Mouse (Mus musculus) megakaryocyte, embryonic 14.5 days (primary cell): ENCODE measurements at regions not wholly inside any gene's neighbourhood (a gene's known extent, or its start where the extent isn't known, plus 50 kb on each side); places are given as distances from the start of the nearest gene placed in this dataset.

Experiments
- FLI1 ChIP-seq: IDR thresholded peaks from 2 replicates; pipeline ENCODE4 v1.6.1; 2012; ENCODE audit warnings: low read length, inconsistent platforms, mixed read lengths
- GATA1 ChIP-seq: IDR thresholded peaks from 3 replicates; pipeline ENCODE4 v1.6.1; 2012; ENCODE audit warnings: mixed read lengths, low read length, inconsistent platforms, borderline replicate concordance

DNA sequence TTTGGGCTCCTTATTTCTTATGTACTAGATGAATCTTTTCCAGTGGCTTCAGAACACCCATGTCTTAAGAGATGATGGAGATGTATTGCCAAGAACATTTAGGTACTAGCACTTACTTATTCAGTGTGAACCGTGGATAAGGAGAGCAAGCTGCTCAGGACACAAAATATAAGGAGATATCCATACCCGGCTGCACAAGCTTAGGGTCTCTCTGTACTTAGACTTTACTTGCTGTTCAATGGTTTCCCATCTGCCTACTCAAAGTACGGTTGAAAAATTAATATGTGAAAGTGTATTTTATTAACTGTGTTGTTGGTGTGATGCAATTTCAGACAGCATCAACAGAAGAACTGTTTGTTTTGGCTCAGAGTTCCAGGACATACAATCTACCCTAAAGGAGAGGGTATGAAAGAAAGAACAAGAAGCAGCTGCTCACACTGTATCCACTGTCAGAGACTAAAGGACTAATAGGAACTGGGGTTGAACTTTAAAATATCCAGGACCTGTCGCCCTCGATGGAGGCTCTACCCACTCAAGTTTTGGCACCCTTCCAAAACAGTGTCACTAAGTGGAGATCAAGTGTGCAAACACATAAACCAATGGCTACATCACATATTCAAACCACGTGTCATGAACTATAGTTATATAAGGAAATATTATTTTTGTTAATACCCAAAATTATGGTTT, 174.9 kb downstream of the Osr1 start:
- TF ChIP-seq GATA1: no peak
- TF ChIP-seq FLI1: no peak
